Mouse (Mus musculus) midbrain, embryonic 16.5 days (tissue): ENCODE results near the gene Kmt2b. TPM values are rescaled to one million over a fixed set of nuclear protein-coding genes. Genes with fewer than 3 reads are reported as not detected.

Source experiments
- ATAC-seq: fragments of 200-750 bp; cut with Nextera tagmentation; 2 replicates; pipeline ENCODE4 v1.8.0; 2017; ENCODE audit warnings: moderate TSS enrichment
- H3K27ac ChIP-seq: fragments of 300-500 bp; sonication (generic); 2 replicates; pipeline ENCODE4 v1.5.1; 2014; ENCODE audit warnings: mild to moderate bottlenecking, low read length, mixed read lengths
- H3K27me3 ChIP-seq: fragments of 300-500 bp; sonication (generic); 2 replicates; pipeline ENCODE4 v1.6.1; 2014; ENCODE audit warnings: low read depth, low read length, mixed read lengths; ENCODE audit not compliant: control insufficient read depth, insufficient read depth
- H3K36me3 ChIP-seq: fragments of 300-500 bp; sonication (generic); 2 replicates; pipeline ENCODE4 v1.6.1; 2014; ENCODE audit warnings: mild to moderate bottlenecking, low read length, moderate library complexity, mixed read lengths; ENCODE audit not compliant: control insufficient read depth, insufficient read depth
- H3K4me1 ChIP-seq: fragments of 300-500 bp; sonication (generic); 2 replicates; pipeline ENCODE4 v1.6.1; 2014; ENCODE audit warnings: mild to moderate bottlenecking, low read length, mixed read lengths; ENCODE audit not compliant: control insufficient read depth, insufficient read depth
- H3K4me2 ChIP-seq: fragments of 300-500 bp; sonication (generic); 2 replicates; pipeline ENCODE4 v1.6.1; 2014; ENCODE audit warnings: mild to moderate bottlenecking, low read length, mixed read lengths
- H3K4me3 ChIP-seq: fragments of 300-500 bp; sonication (generic); 2 replicates; pipeline ENCODE4 v1.5.1; 2014; ENCODE audit warnings: low read depth, mild to moderate bottlenecking, low read length, moderate library complexity, mixed read lengths
- H3K9ac ChIP-seq: fragments of 300-500 bp; sonication (generic); 2 replicates; pipeline ENCODE4 v1.6.1; 2014; ENCODE audit warnings: low read depth, low read length, mixed read lengths
- H3K9me3 ChIP-seq: fragments of 300-500 bp; sonication (generic); replicated peaks from 2 replicates; pipeline ENCODE4 v1.6.1; 2014; ENCODE audit warnings: mild to moderate bottlenecking, low read length, mixed read lengths; ENCODE audit not compliant: control insufficient read depth, poor library complexity, severe bottlenecking
- WGBS: fragments of 180-500 bp; shearing (Covaris S2); extraction: QIAGEN DNeasy Blood & Tissue Kit; methylation state at CpG from one replicate; pipeline ENCODE4 v1.1.7; 2014; 5-methylcytosine and 5-hydroxymethylcytosine counted together
- polyA plus RNA-seq: library from polyadenylated mRNA; unstranded; fragments of >200 nt; fragmentation: Nextera tagmentation; extraction: Ambion mirVana; gene quantifications from 2 replicates; pipeline ENCODE4 v1.2.1, GENCODE M21; 2015

Gene Kmt2b
- polyA plus RNA-seq, 1 experiment from 2014 or later = 9.1 TPM

- H3K4me1 ChIP-seq = peaks cover 14% of the 10 kb centered on the region; the same call in 1 of the 2 replicates
- H3K27me3 ChIP-seq = no peaks in the 10 kb centered on the region
- H3K9ac ChIP-seq = no peak within 1 kb of the TSS
- no peak within 1 kb of the TSS for H3K4me3 ChIP-seq
- 94% methylated on average over 12 of the region's 12 CpGs for WGBS
- ATAC-seq = no peak
- no peak within 1 kb of the TSS for H3K27ac ChIP-seq
- H3K9me3 ChIP-seq = no peaks in the 10 kb centered on the region
- H3K36me3 ChIP-seq = peaks cover 29% of the 10 kb centered on the region
- peak within 1 kb of the TSS; percentile 60; the same call in 1 of the 2 replicates for H3K4me2 ChIP-seq
Observed at GRCm38 (mm10) chr7:30564970-30565571, 23.5 kb downstream of the Kmt2b start, which contains the start of gene Igflr1. TSS of gene Igflr1 (plus strand) at chr7:30565427.

DNA sequence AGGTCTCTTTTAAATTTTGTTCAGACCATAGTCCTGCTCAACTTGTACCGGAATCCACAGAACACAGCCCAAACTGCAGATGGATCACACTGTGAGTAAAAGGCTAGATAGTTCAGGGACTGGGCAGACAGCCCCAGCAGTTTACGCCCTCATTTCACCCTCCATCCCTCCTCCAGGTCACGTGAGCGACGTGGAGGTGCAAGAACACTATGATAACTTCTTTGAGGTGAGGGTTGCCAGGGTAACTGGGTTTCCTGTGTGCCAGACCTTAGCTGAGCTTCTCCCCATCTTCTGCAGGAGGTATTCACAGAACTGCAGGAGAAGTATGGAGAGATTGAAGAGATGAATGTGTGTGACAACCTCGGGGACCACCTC is 24.6 kb downstream of the Kmt2b start:
- H3K4me3 ChIP-seq = peak overlapping the region; percentile 70
- H3K27ac ChIP-seq = peak overlapping the region; percentile 92; the same call in 1 of the 2 replicates
- peak overlapping the region; percentile 73; the same call in 1 of the 2 replicates for H3K9ac ChIP-seq
- no peaks in the 10 kb centered on the region for H3K27me3 ChIP-seq
- H3K4me1 ChIP-seq = peaks cover 20% of the 10 kb centered on the region
- peak overlapping the region; percentile 60 for H3K4me2 ChIP-seq
- ATAC-seq = no peak
- H3K9me3 ChIP-seq = no peaks in the 10 kb centered on the region
- 27% methylated on average over 6 of the region's 6 CpGs for WGBS
- peaks cover 19% of the 10 kb centered on the region for H3K36me3 ChIP-seq

- H3K36me3 ChIP-seq = peaks cover 15% of the 10 kb centered on the region
- H3K4me2 ChIP-seq = peak within 1 kb of the TSS; percentile 83
- WGBS = under 1% methylated on average over 45 of the region's 45 CpGs
Observed at GRCm38 (mm10) chr7:30563117-30563905, 25.2 kb downstream of the Kmt2b start, which contains the start of the genes U2af1l4, Gm49396 and Psenen. TSS of gene U2af1l4 (plus strand) at chr7:30563301. TSS of gene Gm49396 (plus strand) at chr7:30563344. TSS of gene Psenen (minus strand) at chr7:30563627.

GRCm38 (mm10) chr7:30562526-30563116 is 25.9 kb downstream of the Kmt2b start:
- H3K9ac ChIP-seq = peak overlapping the region; percentile 61
- H3K9me3 ChIP-seq = no peaks in the 10 kb centered on the region
- H3K4me1 ChIP-seq = peaks cover 28% of the 10 kb centered on the region
- H3K27ac ChIP-seq = peak overlapping the region; percentile 74
- no peaks in the 10 kb centered on the region for H3K27me3 ChIP-seq
- H3K4me2 ChIP-seq = peak overlapping the region; percentile 83
- H3K36me3 ChIP-seq = peaks cover 14% of the 10 kb centered on the region
- WGBS = 1% methylated on average over 27 of the region's 27 CpGs
- H3K4me3 ChIP-seq = peak overlapping the region; percentile 70
- no peak; the same call in 1 of the 2 replicates for ATAC-seq

More at GRCm38 (mm10) chr7:30563117-30563905, 25.2 kb downstream of the Kmt2b start, which contains the start of the genes U2af1l4, Gm49396 and Psenen:
- Histone ChIP-seq H3K27me3 (no peaks in the 10 kb centered on the region), H3K9ac (peak within 1 kb of the TSS; percentile 73), H3K27ac (peak within 1 kb of the TSS; percentile 92), H3K4me1 (peaks cover 26% of the 10 kb centered on the region), H3K9me3 (no peaks in the 10 kb centered on the region), H3K4me3 (peak within 1 kb of the TSS; percentile 70)
- peak; percentile 85 for ATAC-seq

DNA sequence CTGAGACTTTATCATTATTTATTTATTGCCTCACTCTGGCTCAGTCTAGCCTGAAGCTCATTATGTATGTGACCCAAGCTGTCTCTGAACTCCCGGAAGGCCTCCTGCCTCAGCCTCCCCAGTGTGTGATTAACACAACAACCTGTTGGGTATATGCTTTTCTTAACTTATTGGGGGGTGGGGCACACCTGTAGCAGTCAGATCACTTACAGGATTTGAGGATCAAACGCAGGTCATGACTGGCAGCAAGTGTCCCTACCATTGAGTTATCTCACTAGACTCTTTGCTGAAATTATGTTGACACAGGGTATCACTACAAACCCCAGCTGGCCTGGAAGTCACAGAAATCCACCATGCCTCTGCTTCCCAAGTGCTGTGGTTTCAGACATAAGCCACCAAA is 28.2 kb downstream of the Kmt2b start:
- no peak for ATAC-seq
- no peak overlapping the region; the same call in 1 of the 2 replicates for H3K27ac ChIP-seq

GRCm38 (mm10) chr7:30559443-30559954 is 29.0 kb downstream of the Kmt2b start, which contains the start of gene Lin37:
TSS of gene Lin37 (minus strand) at chr7:30559838.
- Histone ChIP-seq H3K4me2 (peak within 1 kb of the TSS; percentile 92), H3K4me1 (peaks cover 28% of the 10 kb centered on the region), H3K4me3 (peak within 1 kb of the TSS; percentile 65), H3K27ac (peak within 1 kb of the TSS; percentile 72), H3K9ac (peak within 1 kb of the TSS; percentile 72), H3K27me3 (no peaks in the 10 kb centered on the region), H3K36me3 (peaks cover 19% of the 10 kb centered on the region), H3K9me3 (no peaks in the 10 kb centered on the region)
- ATAC-seq = peak; percentile 88
- WGBS = under 1% methylated on average over 20 of the region's 20 CpGs

More for the DNA sequence above, 28.2 kb downstream of the Kmt2b start:
- H3K36me3 ChIP-seq = peaks cover 14% of the 10 kb centered on the region
- H3K4me2 ChIP-seq = peak overlapping the region; percentile 92
- H3K9me3 ChIP-seq = no peaks in the 10 kb centered on the region
- 63% methylated on average over 2 of the region's 2 CpGs for WGBS
- H3K4me1 ChIP-seq = peaks cover 28% of the 10 kb centered on the region
- no peaks in the 10 kb centered on the region for H3K27me3 ChIP-seq
- H3K9ac ChIP-seq = no peak overlapping the region
- no peak overlapping the region for H3K4me3 ChIP-seq

DNA sequence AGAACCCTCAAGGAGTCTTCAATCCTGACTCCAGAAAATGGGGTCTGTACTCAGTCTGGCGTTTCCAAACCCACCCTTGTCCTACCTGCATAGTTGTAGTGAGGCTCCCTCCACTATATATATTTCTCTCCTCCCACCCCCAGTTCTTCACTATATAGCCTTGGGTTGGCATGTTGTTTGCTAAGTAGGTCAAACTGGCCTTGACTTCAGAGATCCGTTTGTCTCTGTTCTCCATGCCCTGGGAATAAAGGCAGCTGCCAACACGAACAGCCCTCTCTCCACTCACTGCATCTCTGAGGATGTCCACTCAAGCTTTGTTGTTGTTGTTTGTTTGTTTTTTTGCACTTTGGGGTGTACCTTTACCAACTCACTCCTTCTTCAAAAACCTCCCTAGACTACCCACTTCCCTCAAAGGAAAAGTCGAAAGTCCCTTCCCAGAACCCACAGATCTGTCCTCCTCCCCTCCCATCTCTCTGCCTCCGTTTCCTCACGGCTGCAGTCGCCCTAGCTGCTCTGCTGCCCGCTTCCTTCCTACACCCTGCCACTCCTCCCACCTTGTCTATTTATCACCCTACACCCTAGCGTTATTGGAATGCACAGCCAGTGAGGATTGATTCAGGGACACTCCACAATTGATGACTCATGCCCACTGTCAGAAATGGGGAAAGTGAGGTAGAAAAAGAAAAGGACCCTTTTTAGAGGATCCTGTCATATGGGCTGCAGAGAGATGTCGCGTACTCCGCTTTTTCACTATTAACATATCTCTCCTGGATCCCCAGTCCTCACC is 29.7 kb downstream of the Kmt2b start:
- 15% methylated on average over 12 of the region's 12 CpGs for WGBS

More for the DNA sequence above, 29.7 kb downstream of the Kmt2b start:
- peak overlapping the region; percentile 92 for H3K4me2 ChIP-seq
- H3K36me3 ChIP-seq = peaks cover 19% of the 10 kb centered on the region
- no peaks in the 10 kb centered on the region for H3K27me3 ChIP-seq
- H3K9ac ChIP-seq = peak overlapping the region; percentile 72
- peak overlapping the region; percentile 72; the same call in 1 of the 2 replicates for H3K27ac ChIP-seq
- peak overlapping the region; percentile 65 for H3K4me3 ChIP-seq
- H3K4me1 ChIP-seq = peaks cover 23% of the 10 kb centered on the region
- ATAC-seq = peak; percentile 9; the same call in 1 of the 2 replicates
- no peaks in the 10 kb centered on the region for H3K9me3 ChIP-seq
